Mouse (Mus musculus) lung, postnatal 4 days (tissue): ENCODE measurements around the gene Luc7l3.
"Not testable (repeated sequence)": the region's sequence is repeated elsewhere in the genome, so short reads cannot be mapped to it uniquely, and the experiment has no call there.

Source experiments
- DNase-seq, 2 experiments: peaks; one replicate each; pipeline ENCODE4 v3.0.0; 2021

The Luc7l3 gene

GRCm38 (mm10) chr11:94290062-94290740 lies 31.6 kb downstream of the Luc7l3 start:
- no peak for DNase-seq

GRCm38 (mm10) chr11:94287105-94287504 lies 34.7 kb downstream of the Luc7l3 start:
- DNase-seq, result no peak

GRCm38 (mm10) chr11:94285886-94286574 lies 35.8 kb downstream of the Luc7l3 start:
- peak; percentile 71 to 72 for DNase-seq

- DNase-seq, result no peak
These were observed 38.2 kb downstream of the Luc7l3 start for GRCm38 (mm10) chr11:94283536-94284099.

- no peak for DNase-seq
These were observed 39.5 kb downstream of the Luc7l3 start for GRCm38 (mm10) chr11:94282291-94282690.

- DNase-seq, result no peak
These were observed 40.3 kb downstream of the Luc7l3 start, which contains the start of gene Gm21885 for GRCm38 (mm10) chr11:94281199-94282181. Gene Gm21885, plus strand, starts transcription at chr11:94281873.

- DNase-seq, result peak; percentile 87 to 91
These were observed 44.9 kb downstream of the Luc7l3 start for GRCm38 (mm10) chr11:94276869-94277337.

GRCm38 (mm10) chr11:94275686-94276085 lies 46.1 kb downstream of the Luc7l3 start:
- no peak for DNase-seq

GRCm38 (mm10) chr11:94275226-94275625 lies 46.6 kb downstream of the Luc7l3 start:
- no peak for DNase-seq

- no peak for DNase-seq
These were observed 47.5 kb downstream of the Luc7l3 start for GRCm38 (mm10) chr11:94274206-94274867.

- DNase-seq, result no peak
These were observed 48.5 kb downstream of the Luc7l3 start for GRCm38 (mm10) chr11:94272960-94273927.

GRCm38 (mm10) chr11:94271015-94271414 lies 50.8 kb downstream of the Luc7l3 start:
- DNase-seq, result no peak

GRCm38 (mm10) chr11:94269906-94270305 lies 51.9 kb downstream of the Luc7l3 start:
- peak in 1 of 2 experiments; percentile 16 for DNase-seq

GRCm38 (mm10) chr11:94268761-94269160 lies 53.0 kb downstream of the Luc7l3 start:
- DNase-seq, result no peak

GRCm38 (mm10) chr11:94266155-94266554 lies 55.6 kb downstream of the Luc7l3 start:
- DNase-seq, result not testable (repeated sequence)

GRCm38 (mm10) chr11:94265134-94265785 lies 56.5 kb downstream of the Luc7l3 start:
- peak; percentile 73 to 77 for DNase-seq

GRCm38 (mm10) chr11:94261585-94262370 lies 60.0 kb downstream of the Luc7l3 start:
- DNase-seq, result no peak

GRCm38 (mm10) chr11:94259814-94260213 lies 62.0 kb downstream of the Luc7l3 start:
- no peak for DNase-seq

GRCm38 (mm10) chr11:94257987-94258386 lies 63.8 kb downstream of the Luc7l3 start:
- DNase-seq, result peak; percentile 22 to 40
